Mouse (Mus musculus) cerebellum, postnatal 36 days (tissue): ENCODE data around the gene Cuedc1.

Source experiments
- DNase-seq, 2 experiments: peaks; one replicate each; pipeline ENCODE4 v3.0.0; 2021 to 2022; ENCODE audit warnings: mixed read lengths in 2 of 2

Cuedc1 gene

GRCm38 (mm10) chr11:88098021-88098729 lies at the start of gene Cuedc1:
Cuedc1 (plus strand) TSS chr11:88098058.
- no peak for DNase-seq

DNA sequence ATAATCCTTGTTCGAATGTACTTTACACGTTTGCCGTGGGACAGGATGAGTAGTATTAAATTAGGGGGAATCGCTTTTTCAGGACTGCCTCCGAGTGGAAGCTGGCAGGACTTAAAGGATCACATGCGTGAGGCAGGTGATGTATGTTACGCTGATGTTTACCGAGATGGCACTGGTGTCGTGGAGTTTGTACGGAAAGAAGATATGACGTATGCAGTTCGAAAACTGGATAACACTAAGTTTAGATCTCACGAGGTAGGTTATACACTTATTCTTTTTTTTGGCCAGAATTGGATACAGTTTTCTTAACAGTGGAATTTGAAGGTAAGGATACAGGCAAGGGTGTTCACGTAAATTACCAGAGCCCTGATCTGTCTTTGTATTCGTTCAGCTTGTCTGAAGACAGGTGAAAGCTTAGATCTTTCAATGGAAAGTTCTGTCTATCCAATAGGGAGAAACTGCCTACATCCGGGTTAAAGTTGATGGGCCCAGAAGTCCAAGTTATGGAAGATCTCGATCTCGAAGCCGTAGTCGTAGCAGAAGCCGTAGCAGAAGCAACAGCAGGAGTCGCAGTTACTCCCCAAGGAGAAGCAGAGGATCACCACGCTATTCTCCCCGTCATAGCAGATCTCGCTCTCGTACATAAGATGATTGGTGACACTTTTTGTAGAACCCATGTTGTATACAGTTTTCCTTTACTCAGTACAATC lies 48.7 kb upstream of the Cuedc1 start:
- no peak for DNase-seq

- no peak for DNase-seq
Observed at GRCm38 (mm10) chr11:88049732-88050131, 48.1 kb upstream of the Cuedc1 start.

DNA sequence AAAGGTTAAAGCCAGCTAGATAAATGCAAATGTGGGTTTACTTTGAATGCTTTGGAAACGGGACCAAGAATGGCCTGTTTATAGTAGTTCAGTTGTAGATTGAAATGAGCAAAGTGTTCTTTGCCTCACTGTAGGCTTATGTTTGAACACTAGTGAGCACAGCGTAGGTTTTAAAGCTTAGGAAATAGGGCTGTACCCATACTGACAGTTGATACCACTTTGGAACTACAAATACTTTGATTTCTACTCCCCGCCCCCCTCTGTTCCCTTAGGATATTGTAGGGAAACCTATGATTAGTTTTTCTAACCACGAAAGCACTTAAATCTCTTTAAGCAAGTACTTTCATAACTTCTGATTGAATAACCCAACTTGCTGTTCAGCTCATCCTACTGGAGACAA lies 45.2 kb upstream of the Cuedc1 start:
- no peak for DNase-seq

- no peak for DNase-seq
Observed at GRCm38 (mm10) chr11:88053821-88054220, 44.0 kb upstream of the Cuedc1 start.

DNA sequence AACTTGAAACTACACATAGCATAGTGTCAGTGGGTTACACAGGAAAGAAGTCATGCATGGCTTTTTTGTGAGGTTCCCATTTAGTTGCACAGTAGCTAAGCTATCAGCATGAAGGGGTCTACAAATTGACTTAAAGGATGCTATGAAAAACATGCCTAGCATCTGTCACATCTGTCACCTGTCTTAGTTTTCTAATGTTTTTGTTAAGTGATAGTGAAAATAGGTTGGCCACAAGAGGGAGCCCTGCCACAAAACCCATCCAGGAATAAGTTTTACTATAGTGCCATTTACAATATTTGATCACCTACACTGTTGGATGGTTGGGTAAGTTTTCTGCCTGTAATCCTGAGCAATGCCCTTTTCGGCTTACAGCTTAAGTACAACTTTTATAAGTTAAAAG lies 43.3 kb upstream of the Cuedc1 start:
- DNase-seq: peak; percentile 48 to 61

DNA sequence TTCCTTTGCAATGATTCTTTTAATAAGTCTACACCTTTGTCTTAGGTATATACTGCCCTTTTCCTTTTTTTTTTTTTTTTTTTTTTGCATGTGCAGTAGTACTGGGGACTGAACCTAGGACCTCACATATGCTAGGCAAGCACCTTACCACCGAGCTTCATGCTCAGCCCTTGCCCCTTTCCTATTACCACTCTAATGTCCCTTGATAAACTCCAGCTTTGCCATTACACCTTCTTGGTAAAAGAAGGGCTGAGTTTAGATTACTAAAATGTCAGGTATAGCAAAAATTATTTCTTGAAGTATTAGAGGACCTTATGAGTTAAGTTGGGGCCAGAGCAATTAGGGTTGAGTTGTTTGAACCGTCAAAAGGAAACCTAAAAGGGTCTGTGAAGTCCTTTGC lies 42.1 kb upstream of the Cuedc1 start:
- DNase-seq: no peak

GRCm38 (mm10) chr11:88057788-88058187 lies 40.1 kb upstream of the Cuedc1 start:
- DNase-seq: no peak

DNA sequence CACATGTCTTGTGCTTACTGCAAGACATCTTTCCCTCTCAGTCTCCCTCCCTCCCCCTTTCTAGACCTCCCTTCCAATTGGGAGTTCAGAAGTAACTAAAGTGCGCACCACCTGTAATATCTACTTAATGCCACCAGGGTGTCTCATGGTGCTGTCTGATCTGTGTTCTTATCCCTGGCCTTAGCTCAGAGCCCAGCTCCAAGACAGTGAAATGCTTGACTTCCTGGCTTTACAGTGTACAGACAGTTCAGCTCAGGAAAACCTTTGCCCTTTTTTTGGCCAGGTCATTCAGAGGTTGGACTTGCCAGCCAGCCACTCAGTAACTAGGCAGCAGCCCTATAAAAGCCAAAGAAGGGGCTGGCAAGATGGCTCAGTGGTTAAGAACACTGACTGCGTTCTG lies 38.7 kb upstream of the Cuedc1 start:
- peak; percentile 29 to 50 for DNase-seq

GRCm38 (mm10) chr11:88061892-88062625 lies 35.8 kb upstream of the Cuedc1 start:
- no peak for DNase-seq

- no peak for DNase-seq
Observed at GRCm38 (mm10) chr11:88065732-88066131, 32.1 kb upstream of the Cuedc1 start.

DNA sequence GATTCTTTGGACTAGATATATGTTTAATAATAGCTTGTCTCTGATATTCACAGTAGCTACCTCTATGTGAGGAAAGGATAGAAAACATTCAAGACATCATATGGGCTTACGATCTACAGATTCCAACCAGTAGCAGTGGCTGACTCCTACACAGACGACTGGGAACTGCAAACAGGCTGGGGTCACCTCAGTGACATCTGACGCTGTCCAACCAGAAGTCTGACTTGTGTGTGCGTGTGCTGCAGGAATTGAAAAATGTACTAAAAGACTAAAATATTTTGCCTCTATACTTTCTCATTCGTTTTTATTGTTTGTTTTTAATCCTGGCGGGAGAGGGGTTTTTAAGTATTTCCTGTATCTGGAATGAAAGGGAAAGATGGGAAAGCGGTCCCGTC lies 30.7 kb upstream of the Cuedc1 start:
- peak in 1 of 2 experiments; percentile 25 for DNase-seq

DNA sequence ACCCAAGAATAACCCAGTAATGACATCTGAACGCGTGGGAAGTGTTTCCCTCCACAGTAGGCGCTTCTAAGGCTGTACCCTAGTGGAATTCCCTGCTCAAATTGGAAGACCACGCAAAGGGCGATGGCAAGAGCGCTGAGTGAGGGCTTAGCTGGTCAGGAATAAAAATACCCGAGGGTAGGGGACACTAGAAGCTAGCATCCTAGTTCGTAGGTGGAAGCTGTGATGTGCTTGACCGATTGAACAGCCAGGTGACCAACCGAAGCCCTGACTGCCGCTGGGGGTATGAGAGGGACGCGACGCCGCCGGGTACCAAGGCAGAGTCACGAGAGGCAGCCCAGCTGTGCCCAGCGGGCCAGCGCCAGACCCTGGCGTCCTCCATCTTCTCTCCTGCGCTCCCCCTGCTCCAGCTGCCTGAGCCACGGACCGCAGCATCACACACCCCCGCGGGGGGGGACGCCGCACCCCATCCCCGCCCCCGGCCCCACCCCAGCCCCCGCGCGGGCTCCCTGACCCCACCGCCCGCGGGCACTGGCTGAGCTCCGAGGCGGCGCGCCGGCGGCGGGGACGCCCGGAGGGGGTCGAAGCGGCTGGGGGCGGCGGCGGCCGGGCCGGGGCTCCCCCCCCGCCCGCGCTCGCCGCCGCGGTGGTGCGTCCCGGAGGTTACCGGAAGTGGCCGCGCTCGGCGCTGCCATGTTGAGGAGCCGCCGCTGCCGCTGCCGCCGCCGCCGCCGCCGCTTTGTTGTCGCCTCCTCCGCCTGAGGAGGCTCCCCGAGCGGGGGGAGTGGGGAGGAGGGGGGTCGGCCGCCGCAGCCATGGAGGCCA lies 30.1 kb upstream of the Cuedc1 start, which contains the start of gene Vezf1:
Gene Vezf1 (plus strand): TSS at position 694 of the 825 bp plus-strand sequence.
- DNase-seq: peak; percentile 73 to 76

DNA sequence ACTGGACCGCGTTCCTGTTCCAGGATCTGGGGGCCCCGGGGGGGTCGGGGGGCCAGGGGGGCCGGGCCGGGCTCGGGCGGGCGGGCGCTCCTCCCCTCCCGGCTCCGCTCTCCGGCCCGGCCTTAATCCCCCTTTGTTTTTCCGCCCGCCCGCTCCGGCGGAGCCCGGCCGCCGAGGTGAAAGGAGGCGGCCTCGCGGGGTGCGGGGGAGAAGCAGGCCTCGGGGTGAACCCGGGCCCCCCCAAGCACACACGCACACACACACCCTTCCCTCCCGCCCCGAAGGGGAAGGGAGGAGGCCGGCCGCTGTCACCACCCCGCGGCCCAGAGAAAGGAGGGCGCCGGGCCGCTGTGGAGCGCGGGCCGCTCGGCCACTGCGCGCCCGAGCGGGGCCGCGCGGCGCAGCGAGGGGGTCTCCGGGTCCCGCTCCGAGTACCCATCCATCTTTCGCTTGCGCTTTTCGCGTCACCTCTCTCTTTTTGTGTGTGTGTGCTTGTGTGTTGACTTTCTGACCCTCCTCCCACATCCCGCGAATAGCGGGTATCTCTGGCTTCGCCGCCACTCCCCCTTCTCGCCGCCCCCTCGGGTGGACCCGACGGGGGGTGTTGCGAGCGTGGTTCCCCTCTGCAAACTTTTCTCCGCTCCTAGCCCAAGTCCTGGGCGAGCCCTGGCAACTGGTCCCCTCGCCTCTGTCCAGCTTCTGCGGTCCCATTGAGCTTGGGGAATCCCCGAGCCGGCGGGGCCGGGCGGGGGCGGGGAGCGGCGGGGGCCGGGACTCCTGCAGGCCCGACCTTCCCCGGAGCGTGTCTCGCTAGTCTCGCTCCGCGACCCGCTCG lies 29.2 kb upstream of the Cuedc1 start:
- DNase-seq: peak; percentile 48 to 63

DNA sequence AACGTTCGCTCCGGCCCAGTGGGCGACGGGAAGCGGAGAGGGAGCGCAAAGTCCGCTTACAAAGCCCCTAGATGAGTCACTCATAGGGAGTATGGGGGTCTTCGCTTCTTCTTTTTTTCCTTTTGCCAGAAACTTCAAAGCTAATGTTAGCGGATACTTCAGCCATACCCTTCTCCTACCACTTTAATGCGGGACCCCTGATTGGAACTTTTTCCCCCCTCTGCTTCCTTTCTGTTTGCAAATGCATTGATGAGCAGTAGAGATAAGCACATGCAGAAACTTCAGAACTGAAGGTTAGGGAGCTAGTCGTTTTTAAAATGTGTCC lies 28.6 kb upstream of the Cuedc1 start:
- DNase-seq: no peak

DNA sequence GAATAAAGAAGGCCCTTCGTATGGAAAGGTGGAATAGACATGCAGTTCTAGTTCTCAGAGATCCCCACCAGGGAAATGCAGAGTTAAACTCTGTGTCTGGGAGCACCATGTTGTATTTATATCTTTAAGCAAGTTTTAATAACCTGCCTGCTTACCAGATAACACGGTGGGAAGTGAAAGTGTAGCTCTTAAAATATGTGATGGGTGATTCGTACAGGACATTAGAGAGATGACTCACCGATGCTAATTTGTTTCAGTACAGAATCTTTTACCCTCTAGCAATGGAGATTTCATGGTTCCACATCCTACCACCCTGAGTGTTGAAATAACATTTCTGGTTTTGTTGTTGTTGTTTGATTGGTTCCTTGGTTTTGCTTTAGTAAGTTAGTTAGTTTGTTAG lies 27.5 kb upstream of the Cuedc1 start:
- DNase-seq: no peak

DNA sequence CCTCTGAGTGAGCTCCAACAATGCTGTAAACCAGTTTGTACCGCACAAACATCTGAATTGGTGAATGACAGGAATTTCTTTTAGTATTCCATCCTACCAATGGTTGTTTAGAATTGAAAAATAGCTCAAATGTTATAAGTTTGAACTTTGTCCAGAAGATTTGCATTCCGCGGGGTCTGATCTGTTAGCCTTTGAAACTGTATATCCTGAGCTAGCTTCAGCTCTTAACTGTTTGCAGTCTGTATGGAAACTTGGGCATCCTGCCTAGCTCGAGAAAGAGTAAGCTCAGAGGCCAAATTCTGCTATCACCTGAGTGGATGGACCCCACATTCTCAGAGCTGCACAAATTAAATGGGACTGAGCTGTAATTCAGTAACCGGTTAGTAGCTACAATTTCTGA lies 26.7 kb upstream of the Cuedc1 start:
- no peak for DNase-seq

- DNase-seq: no peak
Observed at GRCm38 (mm10) chr11:88073343-88073875, 24.4 kb upstream of the Cuedc1 start.

DNA sequence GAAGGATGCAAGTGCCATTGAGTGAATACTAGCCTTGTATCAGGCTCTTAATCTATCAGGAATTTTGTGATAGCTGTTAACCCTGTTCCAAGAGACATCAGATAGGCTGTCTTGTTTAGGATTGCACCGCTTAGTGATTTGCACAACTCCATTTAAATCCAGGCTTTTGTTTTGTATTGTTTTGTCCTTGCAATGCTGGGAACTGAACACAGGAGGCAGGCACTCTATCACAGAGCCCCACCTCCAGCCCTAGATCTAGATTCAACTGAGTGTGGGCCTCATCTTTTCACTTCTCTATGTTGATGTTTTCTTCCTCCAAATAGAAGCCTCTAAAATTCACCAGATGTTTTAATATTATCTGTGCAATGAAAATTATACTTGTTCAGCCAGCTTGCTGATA lies 22.2 kb upstream of the Cuedc1 start:
- DNase-seq: no peak

DNA sequence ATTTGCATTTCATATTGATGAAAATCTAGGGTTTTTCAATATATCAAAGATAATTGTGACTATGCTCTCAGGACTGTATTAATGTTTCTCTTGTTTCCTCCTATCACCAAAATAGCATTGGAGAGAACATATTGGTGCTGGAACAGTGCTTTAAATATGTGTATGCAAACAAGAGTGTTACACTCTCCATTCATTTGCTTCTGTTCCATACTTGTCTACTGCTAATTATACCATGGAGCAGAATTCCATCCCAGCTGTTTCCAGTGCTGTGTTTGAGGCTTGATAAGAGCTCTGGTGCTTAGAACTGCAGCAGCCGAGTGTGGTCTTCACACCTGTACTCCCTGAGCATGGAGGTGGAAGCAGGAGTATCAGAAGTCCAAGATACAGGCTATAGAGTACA lies 21.5 kb upstream of the Cuedc1 start:
- DNase-seq: no peak

DNA sequence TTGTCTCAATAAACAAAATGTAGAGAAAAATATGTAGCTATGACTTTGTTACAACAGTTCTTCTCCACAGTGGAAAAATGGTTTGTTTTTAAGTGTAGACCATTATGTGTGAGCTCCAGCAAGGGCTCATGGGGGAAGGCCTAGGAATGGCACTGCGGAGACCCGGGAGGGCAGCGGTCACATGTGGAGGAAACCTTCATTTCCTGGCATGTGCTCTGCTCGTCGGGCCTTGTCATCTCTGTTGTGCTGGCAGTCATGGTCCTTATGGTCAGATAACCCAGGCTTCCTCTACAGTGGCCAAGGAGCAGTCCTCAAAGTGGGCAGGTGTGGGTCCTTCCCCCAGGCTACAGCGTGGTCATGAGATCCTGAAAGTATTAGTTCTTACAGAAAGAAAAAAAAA lies 14.2 kb upstream of the Cuedc1 start:
- no peak for DNase-seq
